Mouse (Mus musculus) liver, postnatal 0 days (tissue): ENCODE measurements around the gene H2-Q6.

Experiments
- CTCF ChIP-seq: sonication (generic); IDR thresholded peaks from 2 replicates; pipeline ENCODE4 v1.5.1; 2016; ENCODE audit warnings: antibody characterized with exemption, low read depth
- EP300 ChIP-seq: IDR thresholded peaks from 2 replicates; pipeline ENCODE4 v1.6.1; 2016; ENCODE audit warnings: antibody characterized with exemption, low read depth, mild to moderate bottlenecking

- TF ChIP-seq CTCF, result no peak
- TF ChIP-seq EP300, result no peak
Measured at GRCm38 (mm10) chr17:35418772-35419171, 5.9 kb upstream of the H2-Q6 start.
